Mouse (Mus musculus) erythroblast, embryonic 14.5 days (primary cell): ENCODE measurements around the gene Wdr63.

Source experiments
- GATA1 ChIP-seq: IDR thresholded peaks from 2 replicates; pipeline ENCODE4 v1.6.1; 2012; ENCODE audit warnings: low read length, inconsistent platforms, mixed read lengths
- TAL1 ChIP-seq: IDR thresholded peaks from 3 replicates; pipeline ENCODE4 v1.6.1; 2012; ENCODE audit warnings: low read length, inconsistent platforms, mixed read lengths

DNA sequence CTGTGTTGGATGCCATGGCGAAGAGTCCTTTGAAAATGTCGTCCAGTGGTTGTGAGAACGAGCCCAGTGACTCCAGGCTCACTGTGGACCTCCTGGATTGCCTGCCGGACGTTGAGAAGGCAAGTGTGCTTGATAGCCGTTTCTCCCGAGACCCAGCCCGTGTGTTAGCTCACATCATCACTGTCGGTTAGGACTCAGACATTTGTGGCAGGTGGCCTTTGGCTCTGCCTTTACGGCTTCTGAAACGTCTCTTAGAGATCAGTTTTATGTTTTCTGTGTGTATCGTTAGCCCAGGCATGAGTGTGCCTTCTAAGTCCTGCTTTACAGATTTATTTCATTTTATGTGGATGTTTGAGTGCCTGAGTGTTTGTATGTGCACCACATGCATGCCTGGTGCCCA is 93.6 kb downstream of the Wdr63 start:
- TF ChIP-seq TAL1 (no peak), GATA1 (no peak)
